Mouse (Mus musculus): ENCODE measurements around the gene Zfp938. TPM values are rescaled to one million over a fixed set of nuclear protein-coding genes. Genes with fewer than 3 reads are reported as not detected.

Gene Zfp938
- polyA plus RNA-seq (2016; fragmentation: Nextera tagmentation; extraction: Ambion mirVana), result 3.0 and 3.2 TPM in 2 replicates

- Histone ChIP-seq H3K36me3 (peaks cover 10% of the 10 kb centered on the region; the same call in 1 of the 2 replicates), H3K4me2 (peak within 1 kb of the TSS; percentile 66), H3K4me3 (peak within 1 kb of the TSS; percentile 62), H3K27ac (no peak within 1 kb of the TSS), H3K27me3 (replicated peaks) (no peaks in the 10 kb centered on the region), H3K9ac (peak within 1 kb of the TSS; percentile 44), H3K4me1 (peaks cover 9% of the 10 kb centered on the region), H3K9me3 (replicated peaks) (peaks cover 7% of the 10 kb centered on the region)
- ATAC-seq, result peak; percentile 92
- 3% methylated on average over 27 of the region's 27 CpGs for WGBS (ENCODE audit: insufficient replicate concordance)
These were observed at the start of gene Zfp938 for GRCm38 (mm10) chr10:82240742-82241400. Gene Zfp938 (minus strand): TSS chr10:82241280.

GRCm38 (mm10) chr10:82257331-82257730 is 16.3 kb upstream of the Zfp938 start:
- Histone ChIP-seq H3K9me3 (replicated peaks) (peaks cover 5% of the 10 kb centered on the region; the same call in 1 of the 2 replicates), H3K4me3 (no peak overlapping the region), H3K4me1 (no peaks in the 10 kb centered on the region), H3K9ac (no peak overlapping the region), H3K27ac (no peak overlapping the region), H3K27me3 (replicated peaks) (no peaks in the 10 kb centered on the region), H3K4me2 (no peak overlapping the region), H3K36me3 (no peaks in the 10 kb centered on the region)
- no peak for ATAC-seq
- WGBS (ENCODE audit: insufficient replicate concordance), result 56% methylated on average over 2 of the region's 2 CpGs

- no peak overlapping the region for H3K4me2 ChIP-seq
- H3K9me3 ChIP-seq (replicated peaks), result no peaks in the 10 kb centered on the region
- no peaks in the 10 kb centered on the region for H3K36me3 ChIP-seq
- no peak for ATAC-seq
- no peak overlapping the region for H3K27ac ChIP-seq
- no peak overlapping the region for H3K9ac ChIP-seq
- H3K4me1 ChIP-seq, result peaks cover 9% of the 10 kb centered on the region
- no peaks in the 10 kb centered on the region for H3K27me3 ChIP-seq (replicated peaks)
- no peak overlapping the region for H3K4me3 ChIP-seq
These were observed 3.9 kb upstream of the Zfp938 start for GRCm38 (mm10) chr10:82245021-82245420.

- 56% methylated on average over 5 of the region's 5 CpGs for WGBS (ENCODE audit: insufficient replicate concordance)
- no peak overlapping the region for H3K9ac ChIP-seq
- peak overlapping the region; percentile 66 for H3K4me2 ChIP-seq
- H3K4me3 ChIP-seq, result peak overlapping the region; percentile 62
- peaks cover 5% of the 10 kb centered on the region; the same call in 1 of the 2 replicates for H3K36me3 ChIP-seq
- H3K9me3 ChIP-seq (replicated peaks), result peaks cover 5% of the 10 kb centered on the region
- ATAC-seq, result peak; percentile 25; the same call in 1 of the 2 replicates
- H3K4me1 ChIP-seq, result peaks cover 9% of the 10 kb centered on the region
- H3K27ac ChIP-seq, result no peak overlapping the region
- H3K27me3 ChIP-seq (replicated peaks), result no peaks in the 10 kb centered on the region
These were observed 315 bp upstream of the Zfp938 start for GRCm38 (mm10) chr10:82241401-82241788.

GRCm38 (mm10) chr10:82178257-82179064 is 62.6 kb downstream of the Zfp938 start:
- Histone ChIP-seq H3K9ac (peak overlapping the region; percentile 56), H3K36me3 (no peaks in the 10 kb centered on the region), H3K9me3 (replicated peaks) (no peaks in the 10 kb centered on the region), H3K4me1 (no peaks in the 10 kb centered on the region), H3K4me3 (peak overlapping the region; percentile 65), H3K4me2 (peak overlapping the region; percentile 79), H3K27me3 (replicated peaks) (no peaks in the 10 kb centered on the region), H3K27ac (peak overlapping the region; percentile 79)
- ATAC-seq, result peak; percentile 92
- WGBS (ENCODE audit: insufficient replicate concordance), result 9% methylated on average over 47 of the region's 47 CpGs

Other genes starting within 250 kb of the Zfp938 start
- 3.4 and 3.9 TPM in 2 replicates for gene Zfp873, start 193.2 kb downstream of the Zfp938 start, polyA plus RNA-seq (2016; fragmentation: Nextera tagmentation; extraction: Ambion mirVana)
- 0.72 and 0.87 TPM in 2 replicates for gene BC024063, start 157.9 kb downstream of the Zfp938 start, polyA plus RNA-seq (2016; fragmentation: Nextera tagmentation; extraction: Ambion mirVana)
- gene AU041133, start 113.3 kb downstream of the Zfp938 start, polyA plus RNA-seq (2016; fragmentation: Nextera tagmentation; extraction: Ambion mirVana), result 1.4 and 1.8 TPM in 2 replicates
- gene 4932415D10Rik, start 75.3 kb upstream of the Zfp938 start, polyA plus RNA-seq (2016; fragmentation: Nextera tagmentation; extraction: Ambion mirVana), result not detected in 2 replicates
- gene Gm4924, start 113.0 kb upstream of the Zfp938 start, polyA plus RNA-seq (2016; fragmentation: Nextera tagmentation; extraction: Ambion mirVana), result 2.5 and 2.8 TPM in 2 replicates